Mouse (Mus musculus): ENCODE measurements at regions not wholly inside any gene's neighbourhood (a gene's known extent, or its start where the extent isn't known, plus 50 kb on each side); places are given as distances from the start of the nearest gene placed in this dataset.

DNA sequence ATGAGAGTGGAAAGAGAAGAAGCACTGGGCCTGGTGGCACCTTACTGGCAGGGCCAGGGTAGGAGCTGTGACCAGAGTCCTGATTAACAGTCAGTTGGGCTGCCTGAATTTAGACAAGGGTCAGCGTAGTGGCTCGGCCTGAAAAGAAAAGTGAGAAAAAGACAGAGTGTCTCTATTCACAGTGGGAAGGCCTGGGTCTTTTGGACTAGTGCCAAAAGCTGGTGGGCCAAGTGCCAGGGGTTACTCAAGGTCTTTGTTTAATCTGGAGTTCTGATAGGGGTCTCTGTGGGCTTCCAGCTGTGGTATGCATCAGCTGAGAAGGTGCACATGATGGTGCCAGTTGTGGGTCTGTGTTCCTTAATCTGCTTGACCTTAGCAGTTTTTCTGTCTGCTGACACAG lies 2129.4 kb upstream of the Pcdh20 start:
- peak; percentile 4 to 38 for DNase-seq (ENCODE audit: extremely low spot score in 1 of 2, low spot score in 2 of 2)
- intact Hi-C loops (cut with DNase I), result no loop called here

Data from left cerebral cortex, postnatal 10 days (tissue).